Mouse (Mus musculus) lung, postnatal 0 days (tissue): ENCODE measurements at regions not wholly inside any gene's neighbourhood (a gene's known extent, or its start where the extent isn't known, plus 50 kb on each side); places are given as distances from the start of the nearest gene placed in this dataset.
A peak's percentile ranks its signal among the peaks of the same experiment; 100 is the strongest.

Experiments
- ATAC-seq: fragments of 200-750 bp; cut with Nextera tagmentation; 2 replicates; pipeline ENCODE4 v1.8.0; 2017; ENCODE audit warnings: moderate library complexity
- DNase-seq: peaks from one replicate; pipeline ENCODE4 v3.0.0-alpha.2; 2016; ENCODE audit warnings: low spot score
- H3K27ac ChIP-seq: fragments of 300-500 bp; sonication (generic); 2 replicates; pipeline ENCODE4 v1.5.1; 2014; ENCODE audit warnings: antibody characterized with exemption, mild to moderate bottlenecking, low read length, mixed read lengths
- H3K27me3 ChIP-seq: fragments of 300-500 bp; sonication (generic); replicated peaks from 2 replicates; pipeline ENCODE4 v1.6.1; 2014; ENCODE audit warnings: low read length, mixed read lengths; ENCODE audit not compliant: insufficient read depth
- H3K36me3 ChIP-seq: fragments of 300-500 bp; sonication (generic); 2 replicates; pipeline ENCODE4 v1.6.1; 2014; ENCODE audit warnings: low read length, mixed read lengths; ENCODE audit not compliant: insufficient read depth
- H3K4me1 ChIP-seq: fragments of 300-500 bp; sonication (generic); 2 replicates; pipeline ENCODE4 v1.6.1; 2014; ENCODE audit warnings: antibody characterized with exemption, low read depth, low read length, mixed read lengths; ENCODE audit not compliant: insufficient read depth
- H3K4me2 ChIP-seq: fragments of 300-500 bp; sonication (generic); replicated peaks from 2 replicates; pipeline ENCODE4 v1.6.1; 2014; ENCODE audit warnings: low read depth, mild to moderate bottlenecking, low read length, moderate library complexity, mixed read lengths
- H3K4me3 ChIP-seq: fragments of 300-500 bp; sonication (generic); 2 replicates; pipeline ENCODE4 v1.5.1; 2014; ENCODE audit warnings: low read depth, low read length
- H3K9ac ChIP-seq: fragments of 300-500 bp; sonication (generic); replicated peaks from 2 replicates; pipeline ENCODE4 v1.6.1; 2014; ENCODE audit warnings: low read depth, mild to moderate bottlenecking
- H3K9me3 ChIP-seq: fragments of 300-500 bp; sonication (generic); 2 replicates; pipeline ENCODE4 v1.6.1; 2016; ENCODE audit warnings: low read length, mixed read lengths
- CTCF ChIP-seq: IDR thresholded peaks from 2 replicates; pipeline ENCODE4 v1.5.1; 2016; ENCODE audit warnings: antibody characterized with exemption, mild to moderate bottlenecking
- EP300 ChIP-seq: IDR thresholded peaks from 2 replicates; pipeline ENCODE4 v1.6.1; 2016; ENCODE audit warnings: antibody characterized with exemption, mild to moderate bottlenecking, control low read depth
- WGBS: fragments of 180-500 bp; shearing (Covaris S2); extraction: QIAGEN DNeasy Blood & Tissue Kit; methylation state at CpG from one replicate; pipeline ENCODE4 v1.1.7; 2014; 5-methylcytosine and 5-hydroxymethylcytosine counted together

- ATAC-seq = no peak
- Histone ChIP-seq H3K9me3 (no peaks in the 10 kb centered on the region), H3K36me3 (no peaks in the 10 kb centered on the region), H3K4me2 (no peak overlapping the region), H3K9ac (no peak overlapping the region), H3K27me3 (no peaks in the 10 kb centered on the region), H3K4me3 (no peak overlapping the region), H3K4me1 (no peaks in the 10 kb centered on the region), H3K27ac (no peak overlapping the region)
- TF ChIP-seq EP300 = no peak
- no peak for TF ChIP-seq CTCF
- no peak for DNase-seq
- WGBS = 15% methylated on average over 5 of the region's 5 CpGs
These were observed 174.2 kb upstream of the Castor2 start for GRCm38 (mm10) chr5:133925184-133925900.

- Histone ChIP-seq H3K27me3 (no peaks in the 10 kb centered on the region), H3K4me3 (no peak overlapping the region), H3K27ac (no peak overlapping the region), H3K4me1 (no peaks in the 10 kb centered on the region), H3K9ac (no peak overlapping the region), H3K36me3 (no peaks in the 10 kb centered on the region), H3K4me2 (no peak overlapping the region), H3K9me3 (no peaks in the 10 kb centered on the region)
- 62% methylated on average over 1 of the region's 1 CpGs for WGBS
- TF ChIP-seq EP300 = peak; percentile 36; the same call in 1 of the 2 replicates
- TF ChIP-seq CTCF = no peak
- ATAC-seq = peak; percentile 32
- DNase-seq = peak; percentile 65
These were observed 177.3 kb upstream of the Castor2 start for GRCm38 (mm10) chr5:133922181-133922580.

GRCm38 (mm10) chr5:133915734-133916550 is 183.6 kb upstream of the Castor2 start:
- no peaks in the 10 kb centered on the region for H3K36me3 ChIP-seq
- H3K4me2 ChIP-seq = no peak overlapping the region
- H3K27ac ChIP-seq = no peak overlapping the region
- H3K9ac ChIP-seq = no peak overlapping the region
- no peaks in the 10 kb centered on the region for H3K27me3 ChIP-seq
- no peak for ATAC-seq
- no peaks in the 10 kb centered on the region for H3K4me1 ChIP-seq
- no peak for DNase-seq
- no peaks in the 10 kb centered on the region for H3K9me3 ChIP-seq
- H3K4me3 ChIP-seq = no peak overlapping the region
- TF ChIP-seq EP300 (no peak), CTCF (no peak)

GRCm38 (mm10) chr5:133907442-133907841 is 192.1 kb upstream of the Castor2 start:
- H3K9ac ChIP-seq = no peak overlapping the region
- no peak overlapping the region for H3K27ac ChIP-seq
- ATAC-seq (no peak), DNase-seq (no peak)
- no peak overlapping the region for H3K4me3 ChIP-seq
- no peaks in the 10 kb centered on the region for H3K9me3 ChIP-seq
- H3K27me3 ChIP-seq = no peaks in the 10 kb centered on the region
- TF ChIP-seq CTCF (no peak), EP300 (no peak)
- 71% methylated on average over 3 of the region's 3 CpGs for WGBS
- no peaks in the 10 kb centered on the region for H3K36me3 ChIP-seq
- H3K4me1 ChIP-seq = no peaks in the 10 kb centered on the region
- H3K4me2 ChIP-seq = no peak overlapping the region

- Histone ChIP-seq H3K4me2 (no peak overlapping the region), H3K9me3 (no peaks in the 10 kb centered on the region), H3K27me3 (no peaks in the 10 kb centered on the region), H3K4me3 (no peak overlapping the region), H3K9ac (no peak overlapping the region), H3K36me3 (no peaks in the 10 kb centered on the region), H3K4me1 (no peaks in the 10 kb centered on the region), H3K27ac (no peak overlapping the region)
- 54% methylated on average over 4 of the region's 4 CpGs for WGBS
- ATAC-seq (no peak), DNase-seq (peak; percentile 58)
- TF ChIP-seq EP300 (no peak), CTCF (peak; percentile 71)
These were observed 201.4 kb upstream of the Castor2 start for GRCm38 (mm10) chr5:133898025-133898598.

- WGBS = 71% methylated on average over 3 of the region's 3 CpGs
- TF ChIP-seq EP300 (no peak), CTCF (no peak)
- no peak overlapping the region for H3K4me2 ChIP-seq
- H3K27ac ChIP-seq = no peak overlapping the region
- H3K36me3 ChIP-seq = no peaks in the 10 kb centered on the region
- H3K4me3 ChIP-seq = no peak overlapping the region
- no peaks in the 10 kb centered on the region for H3K9me3 ChIP-seq
- no peaks in the 10 kb centered on the region for H3K4me1 ChIP-seq
- DNase-seq = no peak
- ATAC-seq = no peak
- H3K27me3 ChIP-seq = no peaks in the 10 kb centered on the region
- H3K9ac ChIP-seq = no peak overlapping the region
These were observed 208.8 kb upstream of the Castor2 start for GRCm38 (mm10) chr5:133890728-133891127.
